Mouse (Mus musculus) embryonic facial prominence, embryonic 14.5 days (tissue): ENCODE measurements around the gene Brms1. TPM values are rescaled to one million over a fixed set of nuclear protein-coding genes. Genes with fewer than 3 reads are reported as not detected.

ENCODE experiments used
- ATAC-seq: fragments of 200-750 bp; cut with Nextera tagmentation; 2 replicates; pipeline ENCODE4 v1.8.0; 2017; ENCODE audit warnings: low read depth, moderate number of reproducible peaks, moderate TSS enrichment
- DNase-seq: peaks from one replicate; pipeline ENCODE4 v3.0.0-alpha.2; 2015; ENCODE audit warnings: low spot score
- H3K27ac ChIP-seq: fragments of 300-500 bp; sonication (generic); replicated peaks from 2 replicates; pipeline ENCODE4 v1.5.1; 2014; ENCODE audit warnings: low read depth, mild to moderate bottlenecking, low read length, moderate library complexity
- H3K27me3 ChIP-seq: fragments of 300-500 bp; sonication (generic); replicated peaks from 2 replicates; pipeline ENCODE4 v1.6.1; 2014; ENCODE audit warnings: low read length; ENCODE audit not compliant: control insufficient read depth, insufficient read depth
- H3K36me3 ChIP-seq: fragments of 300-500 bp; sonication (generic); 2 replicates; pipeline ENCODE4 v1.6.1; 2014; ENCODE audit warnings: low read length, mixed read lengths; ENCODE audit not compliant: control insufficient read depth, insufficient read depth
- H3K4me1 ChIP-seq: fragments of 300-500 bp; sonication (generic); 2 replicates; pipeline ENCODE4 v1.6.1; 2014; ENCODE audit warnings: antibody characterized with exemption, low read length; ENCODE audit not compliant: control insufficient read depth, insufficient read depth
- H3K4me2 ChIP-seq: fragments of 300-500 bp; sonication (generic); 2 replicates; pipeline ENCODE4 v1.6.1; 2014; ENCODE audit warnings: low read depth, mild to moderate bottlenecking, low read length, moderate library complexity, mixed read lengths
- H3K4me3 ChIP-seq: fragments of 300-500 bp; sonication (generic); 2 replicates; pipeline ENCODE4 v1.5.1; 2014; ENCODE audit warnings: low read depth, mild to moderate bottlenecking, low read length
- H3K9ac ChIP-seq: fragments of 300-500 bp; sonication (generic); 2 replicates; pipeline ENCODE4 v1.6.1; 2014; ENCODE audit warnings: low read depth, mild to moderate bottlenecking, low read length, moderate library complexity, mixed read lengths
- H3K9me3 ChIP-seq: fragments of 300-500 bp; sonication (generic); 2 replicates; pipeline ENCODE4 v1.6.1; 2016; ENCODE audit warnings: low read length; ENCODE audit not compliant: control insufficient read depth
- WGBS: fragments of 180-500 bp; shearing (Covaris S2); extraction: QIAGEN DNeasy Blood & Tissue Kit; methylation state at CpG from one replicate; pipeline ENCODE4 v1.1.7; 2014; 5-methylcytosine and 5-hydroxymethylcytosine counted together
- polyA plus RNA-seq: library from polyadenylated mRNA; unstranded; fragments of >200 nt; fragmentation: Nextera tagmentation; extraction: Ambion mirVana; gene quantifications from 2 replicates; pipeline ENCODE4 v1.2.1, GENCODE M21; 2014

The Brms1 gene
- polyA plus RNA-seq, 1 experiment from 2014 or later = 38.7 TPM

GRCm38 (mm10) chr19:5072389-5073019 is 31.4 kb downstream of the Brms1 start:
- H3K4me3 ChIP-seq = peak overlapping the region; percentile 60
- H3K9me3 ChIP-seq = no peaks in the 10 kb centered on the region
- no peaks in the 10 kb centered on the region for H3K36me3 ChIP-seq
- ATAC-seq (peak; percentile 4; the same call in 1 of the 2 replicates), DNase-seq (peak; percentile 87)
- H3K27ac ChIP-seq = peak overlapping the region; percentile 96
- WGBS = 2% methylated on average over 20 of the region's 20 CpGs
- peaks cover 31% of the 10 kb centered on the region for H3K4me1 ChIP-seq
- H3K4me2 ChIP-seq = peak overlapping the region; percentile 77
- no peaks in the 10 kb centered on the region; the same call in 1 of the 2 replicates for H3K27me3 ChIP-seq
- H3K9ac ChIP-seq = peak overlapping the region; percentile 41; the same call in 1 of the 2 replicates

DNA sequence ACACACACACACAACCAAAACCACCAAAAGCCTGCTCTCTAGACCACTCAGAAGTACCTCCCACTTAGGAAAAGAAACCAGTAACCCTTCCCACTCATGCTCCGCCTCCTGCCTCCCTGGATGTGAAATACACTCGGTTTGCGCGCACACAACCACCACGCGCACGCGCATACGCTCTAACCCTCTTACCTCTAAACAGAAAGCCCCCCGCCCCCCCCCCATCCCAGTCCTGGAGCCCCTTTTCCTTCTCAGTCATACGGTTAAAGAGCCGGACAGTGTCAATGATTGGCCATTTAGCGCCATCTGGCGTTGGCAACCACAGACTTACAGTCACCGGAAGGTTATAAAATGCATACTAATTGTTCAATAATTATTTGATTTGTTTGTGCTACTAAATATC is 31.9 kb downstream of the Brms1 start:
- peak overlapping the region; percentile 96 for H3K27ac ChIP-seq
- H3K4me3 ChIP-seq = peak overlapping the region; percentile 60
- H3K9me3 ChIP-seq = no peaks in the 10 kb centered on the region
- peaks cover 28% of the 10 kb centered on the region for H3K4me1 ChIP-seq
- H3K4me2 ChIP-seq = peak overlapping the region; percentile 77
- no peaks in the 10 kb centered on the region for H3K36me3 ChIP-seq
- H3K9ac ChIP-seq = 0 out of 2 replicates have a peak overlapping the region, but pooled peaks have one; percentile 41
- H3K27me3 ChIP-seq = no peaks in the 10 kb centered on the region; the same call in 1 of the 2 replicates
- peak; percentile 91 for DNase-seq
- under 1% methylated on average over 15 of the region's 15 CpGs for WGBS
- ATAC-seq = peak; percentile 19; the same call in 1 of the 2 replicates

- H3K4me3 ChIP-seq = 0 out of 2 replicates have a peak overlapping the region, but pooled peaks have one; percentile 60
- WGBS = 40% methylated on average over 5 of the region's 5 CpGs
These were observed 32.4 kb downstream of the Brms1 start for GRCm38 (mm10) chr19:5073518-5073917.

GRCm38 (mm10) chr19:5079279-5079678 is 38.1 kb downstream of the Brms1 start:
- no peak for DNase-seq
- Histone ChIP-seq H3K27me3 (peaks cover 40% of the 10 kb centered on the region), H3K4me2 (no peak overlapping the region), H3K4me3 (no peak overlapping the region), H3K9ac (no peak overlapping the region), H3K4me1 (no peaks in the 10 kb centered on the region), H3K9me3 (no peaks in the 10 kb centered on the region), H3K27ac (no peak overlapping the region), H3K36me3 (no peaks in the 10 kb centered on the region)
- 80% methylated on average over 1 of the region's 1 CpGs for WGBS
- ATAC-seq = no peak

More at GRCm38 (mm10) chr19:5073518-5073917, 32.4 kb downstream of the Brms1 start:
- Histone ChIP-seq H3K36me3 (no peaks in the 10 kb centered on the region), H3K4me2 (peak overlapping the region; percentile 77; the same call in 1 of the 2 replicates), H3K9ac (no peak overlapping the region), H3K4me1 (peaks cover 28% of the 10 kb centered on the region), H3K9me3 (no peaks in the 10 kb centered on the region), H3K27ac (no peak overlapping the region), H3K27me3 (no peaks in the 10 kb centered on the region; the same call in 1 of the 2 replicates)
- ATAC-seq (no peak), DNase-seq (no peak)

DNA sequence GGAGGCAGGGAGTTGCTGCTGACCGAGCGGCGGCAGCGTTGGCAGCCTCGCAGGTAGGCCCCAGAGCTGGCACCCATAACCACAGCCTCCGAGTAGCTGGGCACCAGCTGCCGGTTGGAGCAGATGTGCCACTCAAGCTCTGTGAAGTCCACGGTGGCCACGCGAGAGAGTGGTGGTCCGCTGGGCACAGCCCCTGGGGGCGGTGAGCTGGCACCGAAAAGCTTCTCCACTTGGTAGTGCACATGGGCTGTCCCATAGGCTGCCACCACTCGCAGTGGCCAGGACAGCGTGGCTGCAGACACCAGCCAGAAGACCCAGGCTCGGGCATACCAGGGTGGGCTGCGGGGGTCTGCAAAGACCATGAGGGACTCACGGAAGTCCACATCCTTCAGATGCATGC is 40.9 kb downstream of the Brms1 start:
- H3K27ac ChIP-seq = no peak overlapping the region
- WGBS = 72% methylated on average over 14 of the region's 18 CpGs
- no peak overlapping the region for H3K9ac ChIP-seq
- ATAC-seq (no peak), DNase-seq (no peak)
- no peaks in the 10 kb centered on the region for H3K9me3 ChIP-seq
- H3K4me1 ChIP-seq = no peaks in the 10 kb centered on the region
- no peak overlapping the region for H3K4me3 ChIP-seq
- peaks cover 62% of the 10 kb centered on the region for H3K27me3 ChIP-seq
- no peak overlapping the region for H3K4me2 ChIP-seq
- H3K36me3 ChIP-seq = no peaks in the 10 kb centered on the region

DNA sequence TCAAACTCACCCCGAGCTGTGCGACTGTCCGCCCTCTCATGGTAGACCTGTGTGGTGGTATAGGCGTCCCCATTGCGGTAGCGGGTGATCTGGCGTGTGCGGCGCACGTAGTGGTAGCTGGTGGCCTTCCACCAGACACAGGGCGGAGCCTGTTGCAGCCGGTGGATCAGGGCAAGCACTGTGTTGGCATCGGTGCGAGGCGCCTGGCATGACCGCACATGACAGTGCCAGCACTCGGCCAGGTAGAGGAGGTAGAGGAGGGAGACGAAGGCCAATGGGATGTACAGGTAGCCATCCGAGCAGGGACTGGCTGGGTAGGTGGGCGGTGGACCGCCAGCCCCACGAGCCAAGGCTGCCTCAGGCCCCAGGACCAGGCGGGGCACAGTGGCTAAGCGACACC is 41.4 kb downstream of the Brms1 start:
- Histone ChIP-seq H3K4me2 (no peak overlapping the region), H3K27me3 (peaks cover 62% of the 10 kb centered on the region), H3K4me3 (no peak overlapping the region), H3K9ac (no peak overlapping the region), H3K9me3 (no peaks in the 10 kb centered on the region), H3K4me1 (peaks cover 4% of the 10 kb centered on the region; the same call in 1 of the 2 replicates), H3K27ac (no peak overlapping the region), H3K36me3 (no peaks in the 10 kb centered on the region)
- ATAC-seq = no peak
- DNase-seq = no peak
- 70% methylated on average over 22 of the region's 24 CpGs for WGBS

DNA sequence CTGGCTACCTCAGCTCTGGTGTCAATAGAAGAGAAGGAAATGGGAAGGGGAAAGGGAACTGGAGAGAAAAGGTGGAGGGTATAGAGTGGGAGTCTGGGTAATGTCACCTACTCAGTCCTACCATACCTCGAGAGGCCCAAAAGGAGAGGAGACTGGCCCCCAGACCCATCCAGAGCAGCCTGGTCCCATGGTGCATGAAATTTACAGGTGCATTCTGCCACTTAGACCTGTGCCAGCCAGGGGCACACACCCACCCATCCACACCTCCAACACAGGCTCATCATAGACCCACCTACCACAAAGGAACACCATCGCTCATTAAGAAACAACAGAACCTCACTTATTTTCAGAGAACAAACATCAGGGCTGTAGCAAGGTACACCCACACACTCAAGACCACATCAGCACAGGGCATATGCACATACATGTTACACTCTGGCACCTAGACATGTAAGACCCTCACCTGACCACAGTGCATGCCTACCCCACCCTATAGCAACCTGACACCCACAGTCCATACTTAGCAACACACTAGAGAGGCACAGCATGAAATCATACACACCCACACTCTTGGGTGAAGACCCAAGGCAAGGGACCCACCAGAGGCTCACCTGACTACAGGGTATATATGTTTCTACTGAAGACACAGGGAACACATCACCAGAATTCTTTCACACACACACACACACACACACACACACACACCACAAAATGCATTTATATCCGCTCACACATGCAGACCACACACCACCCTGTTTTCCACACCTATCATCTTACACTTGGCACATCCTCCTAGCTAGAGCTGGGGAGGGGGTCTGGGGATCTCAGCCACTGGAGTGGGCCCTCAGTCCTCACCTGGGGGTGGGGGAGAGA is 43.0 kb downstream of the Brms1 start:
- ATAC-seq = no peak
- H3K4me3 ChIP-seq = peak overlapping the region; percentile 49
- H3K36me3 ChIP-seq = peaks cover under 1% of the 10 kb centered on the region; the same call in 1 of the 2 replicates

GRCm38 (mm10) chr19:5084834-5085144 is 43.6 kb downstream of the Brms1 start:
- peaks cover 6% of the 10 kb centered on the region; the same call in 1 of the 2 replicates for H3K36me3 ChIP-seq
- no peak for ATAC-seq
- peak overlapping the region; percentile 49 for H3K4me3 ChIP-seq
- WGBS = 8% methylated on average over 7 of the region's 15 CpGs
- DNase-seq = no peak
- peaks cover 62% of the 10 kb centered on the region for H3K27me3 ChIP-seq
- H3K9ac ChIP-seq = peak overlapping the region; percentile 61; the same call in 1 of the 2 replicates
- peaks cover 10% of the 10 kb centered on the region; the same call in 1 of the 2 replicates for H3K4me1 ChIP-seq
- H3K9me3 ChIP-seq = no peaks in the 10 kb centered on the region
- H3K27ac ChIP-seq = no peak overlapping the region
- peak overlapping the region; percentile 83 for H3K4me2 ChIP-seq

More for the DNA sequence above, 43.0 kb downstream of the Brms1 start:
- Histone ChIP-seq H3K4me1 (peaks cover 7% of the 10 kb centered on the region; the same call in 1 of the 2 replicates), H3K4me2 (peak overlapping the region; percentile 83; the same call in 1 of the 2 replicates), H3K27ac (no peak overlapping the region), H3K27me3 (peaks cover 62% of the 10 kb centered on the region), H3K9me3 (no peaks in the 10 kb centered on the region), H3K9ac (no peak overlapping the region; the same call in 1 of the 2 replicates)
- 59% methylated on average over 3 of the region's 3 CpGs for WGBS
- no peak for DNase-seq
